Mouse (Mus musculus): Measurements from ENCODE around the gene Spred2. TPM values are rescaled to one million over a fixed set of nuclear protein-coding genes. Genes with fewer than 3 reads are reported as not detected.

Spred2 gene
- total RNA-seq, 2 experiments from 2014 or later: 63.9 to 68.4 TPM

GRCm38 (mm10) chr11:19971954-19972750 lies 48.0 kb downstream of the Spred2 start:
- no peak for DNase-seq (ENCODE audit: extremely low spot score in 1 of 2, low spot score in 2 of 2)
- intact Hi-C loops (cut with DNase I): loop anchor here (5.0 kb wide), 1 partner anchor 45 kb away; no protein-coding TSS in a partner anchor

- no peak for DNase-seq (ENCODE audit: extremely low spot score in 1 of 2, low spot score in 2 of 2)
- intact Hi-C loops (cut with DNase I): loop anchor here (5.0 kb wide), 1 partner anchor 46 kb away; no protein-coding TSS in a partner anchor
These were observed 49.0 kb downstream of the Spred2 start for GRCm38 (mm10) chr11:19973032-19973790.

GRCm38 (mm10) chr11:19976032-19976431 lies 51.9 kb downstream of the Spred2 start:
- intact Hi-C loops (cut with DNase I): no loop called here
- no peak for DNase-seq (ENCODE audit: extremely low spot score in 1 of 2, low spot score in 2 of 2)

- DNase-seq (ENCODE audit: extremely low spot score in 1 of 2, low spot score in 2 of 2): no peak
- intact Hi-C loops (cut with DNase I): no loop called here
These were observed 53.5 kb downstream of the Spred2 start for GRCm38 (mm10) chr11:19977687-19978086.

DNA sequence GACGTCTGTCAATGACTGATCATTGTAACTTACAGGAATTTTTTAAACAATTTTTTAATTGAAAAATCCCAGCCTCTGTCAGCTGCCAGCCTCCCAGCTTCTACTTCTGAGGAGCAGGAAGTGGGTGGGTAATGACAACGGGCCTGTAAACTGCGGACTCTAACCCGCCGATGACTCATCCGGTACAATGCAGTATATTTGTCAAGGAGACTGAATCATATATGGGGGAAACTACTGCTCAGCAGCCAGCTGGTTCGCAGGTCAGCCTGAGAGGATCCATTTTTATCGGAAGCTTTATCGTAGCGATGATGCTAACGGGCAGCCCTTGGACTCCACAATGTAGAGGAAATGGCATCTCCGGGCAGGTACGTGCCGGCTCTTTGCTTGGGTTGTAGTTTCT lies 55.2 kb downstream of the Spred2 start:
- DNase-seq (ENCODE audit: extremely low spot score in 1 of 2, low spot score in 2 of 2): no peak
- intact Hi-C loops (cut with DNase I): no loop called here

- intact Hi-C loops (cut with DNase I): no loop called here
- DNase-seq (ENCODE audit: extremely low spot score in 1 of 2, low spot score in 2 of 2): no peak
These were observed 57.9 kb downstream of the Spred2 start for GRCm38 (mm10) chr11:19982113-19982512.

DNA sequence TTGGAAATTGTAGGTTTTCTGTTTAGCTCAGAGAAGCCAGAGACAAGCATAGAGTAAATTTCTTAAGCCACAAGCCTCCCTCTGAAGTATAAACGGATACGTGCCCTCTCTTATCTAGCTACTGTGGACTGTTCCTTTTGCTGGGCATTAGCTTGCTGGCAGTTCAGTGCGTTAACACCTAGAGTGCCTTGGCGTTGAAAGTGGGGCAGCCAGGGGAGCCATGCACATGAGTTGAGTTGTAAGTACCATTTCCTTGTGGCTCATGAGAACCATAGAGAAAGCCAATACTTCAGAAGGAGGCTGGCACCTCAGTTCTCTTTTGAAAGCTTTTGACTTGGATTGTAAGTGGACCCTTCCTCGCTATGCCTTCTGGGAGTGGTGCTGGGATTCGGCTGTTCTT lies 58.6 kb downstream of the Spred2 start:
- no peak for DNase-seq (ENCODE audit: extremely low spot score in 1 of 2, low spot score in 2 of 2)
- intact Hi-C loops (cut with DNase I): no loop called here

- intact Hi-C loops (cut with DNase I): no loop called here
- DNase-seq (ENCODE audit: extremely low spot score in 1 of 2, low spot score in 2 of 2): no peak
These were observed 59.1 kb downstream of the Spred2 start for GRCm38 (mm10) chr11:19983298-19983697.

GRCm38 (mm10) chr11:19984029-19984428 lies 59.9 kb downstream of the Spred2 start:
- DNase-seq (ENCODE audit: extremely low spot score in 1 of 2, low spot score in 2 of 2): no peak
- intact Hi-C loops (cut with DNase I): no loop called here

DNA sequence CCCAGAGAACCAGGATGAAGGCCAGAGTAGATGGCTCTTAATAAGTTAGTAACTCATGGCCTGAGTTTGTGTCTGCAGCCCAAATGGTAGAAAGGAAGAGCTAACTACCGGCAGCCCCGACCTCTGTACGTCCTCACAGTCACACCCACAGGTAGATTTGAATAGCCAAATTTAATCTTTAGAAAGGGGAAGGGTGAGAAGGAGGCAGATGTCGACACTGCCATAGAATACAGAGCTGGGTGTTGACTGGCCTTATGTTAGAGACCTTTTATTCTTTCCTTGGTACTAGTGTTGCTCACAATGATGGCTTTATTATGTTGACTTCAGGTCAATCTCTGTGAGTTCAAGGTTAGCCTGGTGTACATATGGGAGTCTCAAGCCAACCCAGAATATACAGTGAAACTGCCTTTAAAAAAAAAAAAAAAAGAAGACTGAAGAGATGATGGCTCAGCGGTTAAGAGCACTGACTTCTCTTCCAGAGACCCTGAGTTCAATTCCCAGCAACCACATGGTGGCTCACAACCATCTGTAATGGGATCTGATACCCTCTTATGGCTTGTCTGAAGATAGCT lies 61.2 kb downstream of the Spred2 start:
- DNase-seq (ENCODE audit: extremely low spot score in 1 of 2, low spot score in 2 of 2): no peak
- intact Hi-C loops (cut with DNase I): no loop called here

DNA sequence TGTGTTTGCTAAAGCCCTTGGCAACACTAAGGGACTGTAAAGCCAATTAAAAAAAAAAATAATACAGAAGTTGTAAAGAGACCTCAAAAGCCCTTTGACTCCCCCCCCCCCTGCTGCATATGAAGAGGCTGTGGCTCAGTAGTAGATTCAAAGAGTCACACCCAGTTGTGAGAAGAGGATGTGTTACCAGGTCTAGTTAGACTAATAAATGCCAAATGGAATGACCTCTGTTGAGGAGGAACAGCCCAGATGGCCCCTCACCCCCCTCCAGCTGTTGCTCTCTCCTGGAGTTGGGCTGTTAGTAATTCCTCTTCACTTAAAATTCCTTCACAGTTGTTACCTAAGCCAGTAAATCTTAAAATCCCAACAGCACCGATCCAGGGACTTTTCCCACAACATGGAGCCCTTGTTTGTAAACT lies 62.3 kb downstream of the Spred2 start:
- DNase-seq (ENCODE audit: extremely low spot score in 1 of 2, low spot score in 2 of 2): no peak
- intact Hi-C loops (cut with DNase I): no loop called here

DNA sequence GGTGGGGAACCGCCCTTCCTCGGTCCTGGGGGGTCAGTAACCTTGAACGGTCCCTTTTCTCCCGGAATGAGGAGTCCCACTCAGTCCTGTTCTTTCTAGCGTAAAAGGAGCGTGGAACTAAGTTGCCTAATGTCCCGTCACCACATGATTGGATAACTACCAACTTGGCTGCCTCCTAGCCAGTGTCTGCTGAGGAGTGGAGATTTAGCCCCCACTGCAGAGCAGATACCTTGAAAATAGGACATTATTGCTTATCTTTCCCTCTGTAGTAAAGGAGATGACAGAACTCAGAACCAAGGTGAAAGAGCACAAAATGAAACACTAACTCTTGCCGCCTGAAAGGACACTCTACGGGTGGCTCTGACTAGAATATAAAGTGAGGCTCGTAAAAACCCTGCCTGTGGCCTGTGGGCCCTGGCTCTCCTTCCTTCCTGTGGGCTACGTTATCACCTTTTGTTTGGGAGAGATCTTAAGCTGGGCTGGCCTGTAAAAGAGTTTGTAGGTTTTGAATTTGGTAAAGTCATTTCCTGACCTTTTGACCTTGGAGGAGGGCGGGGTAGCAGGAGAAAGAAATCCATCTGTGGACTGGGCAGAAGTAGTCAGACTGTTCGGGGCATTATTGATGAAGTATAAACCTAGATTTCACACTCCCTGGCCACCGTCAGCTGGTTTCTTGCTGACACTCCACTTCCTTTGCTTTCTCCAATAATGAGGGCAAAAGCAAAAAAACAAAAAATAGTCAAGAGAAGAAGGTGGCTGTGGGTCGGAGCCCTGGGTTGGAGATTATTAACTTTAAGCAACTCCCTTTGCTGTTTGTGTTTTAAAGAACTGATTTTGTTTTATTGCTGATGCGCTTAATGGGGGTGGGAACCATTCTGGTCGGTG lies 62.9 kb downstream of the Spred2 start:
- no peak for DNase-seq (ENCODE audit: extremely low spot score in 1 of 2, low spot score in 2 of 2)
- intact Hi-C loops (cut with DNase I): no loop called here

- intact Hi-C loops (cut with DNase I): no loop called here
- DNase-seq (ENCODE audit: extremely low spot score in 1 of 2, low spot score in 2 of 2): no peak
These were observed 63.5 kb downstream of the Spred2 start for GRCm38 (mm10) chr11:19987756-19988091.

GRCm38 (mm10) chr11:19988224-19988623 lies 64.0 kb downstream of the Spred2 start:
- DNase-seq (ENCODE audit: extremely low spot score in 1 of 2, low spot score in 2 of 2): no peak
- intact Hi-C loops (cut with DNase I): no loop called here

GRCm38 (mm10) chr11:19988631-19989030 lies 64.5 kb downstream of the Spred2 start:
- intact Hi-C loops (cut with DNase I): no loop called here

GRCm38 (mm10) chr11:19989141-19989910 lies 65.2 kb downstream of the Spred2 start:
- DNase-seq (ENCODE audit: extremely low spot score in 1 of 2, low spot score in 2 of 2): no peak
- intact Hi-C loops (cut with DNase I): no loop called here

More at GRCm38 (mm10) chr11:19988631-19989030, 64.5 kb downstream of the Spred2 start:
- no peak for DNase-seq (ENCODE audit: extremely low spot score in 1 of 2, low spot score in 2 of 2)

DNA sequence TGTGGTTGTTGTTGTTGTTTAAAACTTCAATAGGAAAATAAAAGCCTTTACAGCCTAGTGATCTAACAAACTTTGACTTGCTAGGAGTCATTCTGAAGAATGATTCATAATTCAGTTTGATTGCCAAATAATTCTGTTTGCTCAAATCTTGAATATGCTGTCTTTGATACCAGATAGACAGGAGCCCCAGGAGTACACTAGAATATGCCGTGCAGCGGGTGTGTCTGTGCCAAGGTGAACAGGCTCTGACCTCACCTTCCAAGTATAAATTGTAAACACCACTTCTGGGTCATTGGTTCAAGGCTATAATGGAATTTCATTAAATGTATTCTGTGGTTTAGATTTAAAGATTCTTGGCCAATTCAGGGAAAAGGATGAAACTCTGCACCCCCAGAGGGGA lies 66.6 kb downstream of the Spred2 start:
- intact Hi-C loops (cut with DNase I): no loop called here
- no peak for DNase-seq (ENCODE audit: extremely low spot score in 1 of 2, low spot score in 2 of 2)

GRCm38 (mm10) chr11:19991303-19991976 lies 67.3 kb downstream of the Spred2 start:
- no peak for DNase-seq (ENCODE audit: extremely low spot score in 1 of 2, low spot score in 2 of 2)

More at GRCm38 (mm10) chr11:19991303-19991976, 67.3 kb downstream of the Spred2 start:
- intact Hi-C loops (cut with DNase I): no loop called here

Data from left cerebral cortex, postnatal 10 days (tissue).